Mouse (Mus musculus): ENCODE data around the gene Gpr141.
"Not testable (repeated sequence)": the region's sequence is repeated elsewhere in the genome, so short reads cannot be mapped to it uniquely, and the experiment has no call there.

The Gpr141 gene

GRCm38 (mm10) chr13:19824071-19824470 is at the start of gene Gpr141:
Gene Gpr141, minus strand, starts transcription at chr13:19824257.
- no peak for DNase-seq

- DNase-seq = no peak
Observed at GRCm38 (mm10) chr13:19864241-19864640, 40.2 kb upstream of the Gpr141 start.

GRCm38 (mm10) chr13:19854629-19855333 is 30.7 kb upstream of the Gpr141 start:
- DNase-seq = no peak

GRCm38 (mm10) chr13:19854049-19854448 is 30.0 kb upstream of the Gpr141 start:
- no peak for DNase-seq

GRCm38 (mm10) chr13:19843448-19843847 is 19.4 kb upstream of the Gpr141 start:
- DNase-seq = no peak

GRCm38 (mm10) chr13:19842707-19843106 is 18.6 kb upstream of the Gpr141 start:
- no peak for DNase-seq

GRCm38 (mm10) chr13:19841615-19842014 is 17.6 kb upstream of the Gpr141 start:
- no peak for DNase-seq

- no peak for DNase-seq
Observed at GRCm38 (mm10) chr13:19840206-19840605, 16.1 kb upstream of the Gpr141 start.

GRCm38 (mm10) chr13:19830560-19830959 is 6.5 kb upstream of the Gpr141 start:
- DNase-seq = no peak

- no peak for DNase-seq
Observed at GRCm38 (mm10) chr13:19828095-19828494, 4.0 kb upstream of the Gpr141 start.

- no peak for DNase-seq
Observed at GRCm38 (mm10) chr13:19821639-19822038, 2.4 kb downstream of the Gpr141 start.

- DNase-seq = no peak
Observed at GRCm38 (mm10) chr13:19819926-19820325, 4.1 kb downstream of the Gpr141 start.

- DNase-seq = no peak
Observed at GRCm38 (mm10) chr13:19819243-19819642, 4.8 kb downstream of the Gpr141 start.

- no peak for DNase-seq
Observed at GRCm38 (mm10) chr13:19794942-19795341, 29.1 kb downstream of the Gpr141 start.

GRCm38 (mm10) chr13:19794486-19794885 is 29.6 kb downstream of the Gpr141 start:
- DNase-seq = no peak

- no peak for DNase-seq
Observed at GRCm38 (mm10) chr13:19793761-19794160, 30.3 kb downstream of the Gpr141 start.

- DNase-seq = not testable (repeated sequence)
Observed at GRCm38 (mm10) chr13:19787946-19788345, 36.1 kb downstream of the Gpr141 start.

- no peak for DNase-seq
Observed at GRCm38 (mm10) chr13:19770163-19770562, 53.9 kb downstream of the Gpr141 start.

GRCm38 (mm10) chr13:19767202-19767601 is 56.9 kb downstream of the Gpr141 start:
- DNase-seq = no peak

- DNase-seq = no peak
Observed at GRCm38 (mm10) chr13:19764276-19764675, 59.8 kb downstream of the Gpr141 start.

GRCm38 (mm10) chr13:19763211-19763610 is 60.8 kb downstream of the Gpr141 start:
- no peak for DNase-seq

GRCm38 (mm10) chr13:19745741-19746140 is 78.3 kb downstream of the Gpr141 start:
- DNase-seq = no peak

- no peak for DNase-seq
Observed at GRCm38 (mm10) chr13:19744536-19744935, 79.5 kb downstream of the Gpr141 start.

- no peak for DNase-seq
Observed at GRCm38 (mm10) chr13:19734597-19734996, 89.5 kb downstream of the Gpr141 start.

- peak; percentile 6 for DNase-seq
Observed at GRCm38 (mm10) chr13:19730826-19731225, 93.2 kb downstream of the Gpr141 start.
